Mouse (Mus musculus) left cerebral cortex, adult 2 months (tissue): ENCODE measurements around the gene Tmem109. TPM values are rescaled to one million over a fixed set of nuclear protein-coding genes. Genes with fewer than 3 reads are reported as not detected.

Source experiments
- DNase-seq, 2 experiments: peaks; one replicate each; pipeline ENCODE4 v3.0.0; 2021 to 2022; ENCODE audit warnings: low spot score in 2 of 2, mixed read lengths in 1 of 2; ENCODE audit errors: extremely low spot score in 1 of 2
- H3K27ac ChIP-seq: fragments of 200-600 bp; 2 replicates; pipeline ENCODE4 v1.8.1; 2022
- H3K4me3 ChIP-seq: fragments of 200-600 bp; 2 replicates; pipeline ENCODE4 v1.8.1; 2022
- CTCF ChIP-seq: fragments of 200-600 bp; IDR thresholded peaks from 2 replicates; pipeline ENCODE4 v1.8.1; 2022; ENCODE audit warnings: antibody characterized with exemption, mild to moderate bottlenecking, moderate library complexity
- intact Hi-C: fragments of 180-260 bp; cut with DNase I; formaldehyde crosslinking; loops from one replicate; pipeline ENCODE4 v1.15.1; 2025
- total RNA-seq, 2 experiments: library from RNA; stranded (reverse); gene quantifications; 2 replicates each; pipeline ENCODE4 v1.2.3; 2021

The Tmem109 gene
- total RNA-seq, 2 experiments from 2014 or later = 49.5 to 50.2 TPM

DNA sequence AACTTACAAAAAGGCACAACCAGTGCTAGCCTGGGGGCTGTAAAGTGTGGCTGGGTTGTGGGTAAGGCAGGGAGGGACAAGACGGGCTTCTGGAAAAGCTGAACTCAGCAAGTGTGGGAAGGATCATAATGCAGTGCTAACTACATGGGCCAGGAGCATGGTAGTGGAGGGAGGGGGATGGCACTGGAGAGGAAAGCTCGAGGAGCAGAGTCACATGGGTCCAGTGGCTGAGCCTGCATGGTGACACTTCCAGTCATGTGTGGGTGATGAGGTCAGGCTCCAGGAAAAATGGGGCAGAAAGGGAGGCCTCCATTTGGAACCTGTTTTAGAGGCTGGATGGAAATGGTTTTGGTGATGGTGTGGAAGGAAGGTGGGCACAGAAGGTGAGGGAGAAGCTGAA, 25.3 kb downstream of the Tmem109 start:
- no peak for TF ChIP-seq CTCF
- H3K4me3 ChIP-seq = no peak overlapping the region
- no peak overlapping the region for H3K27ac ChIP-seq
- no peak for DNase-seq
- intact Hi-C loops = no loop called here

DNA sequence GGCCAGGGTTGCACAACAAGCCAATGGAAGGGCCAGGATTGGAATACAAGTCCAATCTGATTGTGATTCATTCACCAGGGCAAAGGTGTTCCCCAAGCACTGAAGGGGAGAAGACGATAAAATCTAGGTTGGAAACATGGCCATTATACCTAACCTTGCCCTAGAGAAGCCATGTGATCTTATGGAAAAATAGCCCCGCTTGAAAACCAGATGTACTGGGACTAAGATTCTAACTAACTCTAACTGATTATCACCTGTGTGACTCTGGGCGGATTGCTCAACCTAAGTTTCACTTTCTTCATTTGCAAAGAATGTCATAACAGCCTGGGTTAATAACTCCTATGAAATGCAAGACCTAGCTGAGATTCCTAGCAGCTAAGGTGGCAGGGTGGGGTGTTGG, 26.4 kb downstream of the Tmem109 start:
- Histone ChIP-seq H3K27ac (no peak overlapping the region), H3K4me3 (no peak overlapping the region)
- DNase-seq = no peak
- intact Hi-C loops = no loop called here
- no peak for TF ChIP-seq CTCF

DNA sequence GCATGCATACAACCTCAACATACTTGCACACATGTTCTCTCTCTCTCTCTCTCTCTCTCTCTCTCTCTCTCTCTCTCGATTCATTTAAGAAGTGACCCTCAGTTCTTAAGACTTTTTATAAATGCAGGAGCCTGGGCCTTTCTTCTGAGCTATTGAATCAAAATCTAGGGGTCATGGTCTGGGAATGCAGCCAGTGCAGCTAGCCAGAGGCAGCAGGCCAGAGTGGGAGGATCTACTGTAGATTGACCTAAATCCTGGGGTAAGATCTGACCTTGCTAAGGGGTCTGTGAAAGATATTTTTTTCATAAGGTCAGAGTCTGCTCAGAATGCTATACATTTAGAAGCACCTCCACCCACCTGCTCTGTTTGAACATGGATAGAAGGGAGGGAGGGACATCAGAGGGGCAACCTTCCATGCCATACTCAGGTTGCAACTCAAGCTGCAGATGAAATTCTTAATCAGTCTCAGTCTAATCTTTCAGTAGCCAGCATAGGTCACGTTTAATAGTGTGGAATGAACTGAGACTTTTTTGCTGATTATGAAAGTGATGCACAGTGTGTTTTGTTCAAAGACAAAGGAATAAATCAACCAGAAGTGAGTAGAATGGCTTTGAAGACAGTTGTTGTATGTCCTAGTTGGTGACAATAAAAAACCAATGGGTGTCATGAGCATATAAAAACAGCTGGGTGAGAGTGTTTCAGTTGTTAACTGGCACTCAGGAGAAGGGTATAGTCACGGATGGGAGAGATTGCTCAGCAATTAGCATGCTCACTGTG, 34.3 kb downstream of the Tmem109 start:
- no peak for DNase-seq
- Histone ChIP-seq H3K4me3 (no peak overlapping the region), H3K27ac (no peak overlapping the region)
- TF ChIP-seq CTCF = no peak
- intact Hi-C loops = no loop called here

DNA sequence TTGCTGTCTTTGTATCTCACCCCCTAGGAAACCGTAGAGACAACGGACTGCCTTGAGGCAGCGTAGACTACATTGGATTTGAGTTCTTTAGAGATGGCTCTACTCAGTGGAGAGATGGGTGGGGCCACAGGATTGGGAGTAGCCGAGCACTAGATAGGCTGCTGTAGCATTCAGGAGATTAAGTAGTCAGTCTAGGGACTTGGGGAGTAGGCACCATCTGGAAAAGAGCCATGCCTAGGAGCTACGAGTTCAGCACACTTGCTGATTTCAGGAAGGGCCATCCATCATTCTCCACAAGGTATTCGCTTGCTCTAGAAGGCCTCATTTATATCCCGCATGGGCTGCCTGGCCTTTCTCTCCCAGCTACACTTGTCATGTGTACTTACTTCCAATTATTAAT, 35.7 kb downstream of the Tmem109 start:
- no peak for DNase-seq
- intact Hi-C loops = no loop called here
- Histone ChIP-seq H3K4me3 (no peak overlapping the region), H3K27ac (no peak overlapping the region)
- TF ChIP-seq CTCF = no peak

DNA sequence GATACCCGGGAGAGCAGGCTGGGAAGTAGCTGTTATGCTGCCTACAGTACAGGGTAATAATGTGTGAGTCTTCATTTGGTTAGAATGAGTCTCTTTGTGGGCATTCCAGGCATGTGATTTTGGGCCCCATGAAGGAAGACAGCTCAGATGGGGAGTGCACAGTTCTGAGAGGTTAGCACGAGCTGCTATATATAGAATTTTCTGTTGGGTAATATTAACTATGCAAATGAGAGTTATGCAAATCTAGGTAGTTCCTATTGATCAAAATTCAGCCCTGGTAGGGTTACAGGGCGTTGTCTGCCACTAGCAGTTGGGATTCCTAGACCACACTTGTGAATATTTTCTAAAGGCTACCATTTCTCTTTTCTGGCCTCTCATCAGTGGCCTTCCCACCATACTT, 36.3 kb downstream of the Tmem109 start:
- TF ChIP-seq CTCF = no peak
- no peak overlapping the region for H3K4me3 ChIP-seq
- intact Hi-C loops = no loop called here
- H3K27ac ChIP-seq = no peak overlapping the region
- no peak for DNase-seq

GRCm38 (mm10) chr19:10844206-10844605, 37.6 kb downstream of the Tmem109 start:
- H3K27ac ChIP-seq = no peak overlapping the region
- no peak for TF ChIP-seq CTCF
- intact Hi-C loops = no loop called here
- no peak overlapping the region for H3K4me3 ChIP-seq
- DNase-seq = no peak

DNA sequence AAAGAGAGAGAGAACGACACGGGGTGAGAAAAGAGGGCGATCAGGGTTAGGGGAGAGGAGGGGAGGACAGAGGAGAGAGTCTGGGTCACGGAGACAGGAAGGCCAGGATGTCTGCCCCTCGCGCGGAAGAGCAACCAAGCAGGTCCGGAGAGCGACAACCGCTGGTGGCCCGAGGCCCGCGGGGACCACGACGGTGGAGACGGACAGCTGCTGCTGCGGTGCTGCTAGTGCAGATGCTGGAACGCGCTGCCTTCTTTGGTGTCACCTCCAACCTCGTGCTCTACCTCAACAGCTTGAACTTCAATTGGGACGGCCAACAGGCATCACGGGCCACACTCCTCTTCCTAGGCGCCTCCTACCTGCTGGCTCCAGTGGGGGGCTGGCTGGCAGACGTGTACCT, 38.9 kb downstream of the Tmem109 start:
- H3K27ac ChIP-seq = no peak overlapping the region
- no peak for DNase-seq
- TF ChIP-seq CTCF = no peak
- H3K4me3 ChIP-seq = no peak overlapping the region
- intact Hi-C loops = no loop called here

- intact Hi-C loops = no loop called here
- no peak overlapping the region for H3K4me3 ChIP-seq
- no peak for DNase-seq
- no peak for TF ChIP-seq CTCF
- H3K27ac ChIP-seq = no peak overlapping the region; the same call in 1 of the 2 replicates
Observed at GRCm38 (mm10) chr19:10841721-10842626, 39.8 kb downstream of the Tmem109 start.

GRCm38 (mm10) chr19:10839010-10839892, 42.5 kb downstream of the Tmem109 start, which contains the start of gene Slc15a3:
Slc15a3 (plus strand) TSS chr19:10839727.
- DNase-seq = no peak
- no peak within 1 kb of the TSS for H3K27ac ChIP-seq
- intact Hi-C loops = no loop called here
- H3K4me3 ChIP-seq = no peak within 1 kb of the TSS
- no peak for TF ChIP-seq CTCF

- no peak for TF ChIP-seq CTCF
- no peak for DNase-seq
- H3K27ac ChIP-seq = no peak overlapping the region
- intact Hi-C loops = no loop called here
- no peak overlapping the region for H3K4me3 ChIP-seq
Observed at GRCm38 (mm10) chr19:10835671-10836070, 46.1 kb downstream of the Tmem109 start.

DNA sequence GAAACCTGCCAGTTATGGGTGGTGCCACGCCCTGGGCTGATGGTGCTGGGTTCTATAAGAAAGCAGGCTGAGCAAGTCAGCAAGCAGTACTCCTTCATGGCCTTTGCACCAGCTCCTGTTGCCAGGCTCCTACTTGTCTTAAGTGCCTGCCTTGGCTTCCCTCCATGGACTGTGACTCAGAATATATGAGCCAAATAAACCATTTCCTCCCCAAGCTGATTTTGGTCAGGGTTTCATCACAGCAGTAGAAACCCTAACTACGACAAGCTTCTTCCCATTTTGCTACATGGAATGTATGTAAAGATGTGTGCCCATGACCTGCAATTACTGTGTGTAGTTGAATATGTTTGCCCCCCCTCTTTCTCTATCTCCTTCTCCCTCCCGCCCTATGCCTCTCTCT, 48.2 kb downstream of the Tmem109 start:
- no peak overlapping the region for H3K27ac ChIP-seq
- H3K4me3 ChIP-seq = no peak overlapping the region
- intact Hi-C loops = no loop called here
- DNase-seq = no peak
- TF ChIP-seq CTCF = no peak
